Mouse (Mus musculus): ENCODE results near the gene Plxnb2.

Plxnb2 gene

GRCm38 (mm10) chr15:89125351-89125750, 55.2 kb downstream of the Plxnb2 start:
- DNase-seq = no peak

DNA sequence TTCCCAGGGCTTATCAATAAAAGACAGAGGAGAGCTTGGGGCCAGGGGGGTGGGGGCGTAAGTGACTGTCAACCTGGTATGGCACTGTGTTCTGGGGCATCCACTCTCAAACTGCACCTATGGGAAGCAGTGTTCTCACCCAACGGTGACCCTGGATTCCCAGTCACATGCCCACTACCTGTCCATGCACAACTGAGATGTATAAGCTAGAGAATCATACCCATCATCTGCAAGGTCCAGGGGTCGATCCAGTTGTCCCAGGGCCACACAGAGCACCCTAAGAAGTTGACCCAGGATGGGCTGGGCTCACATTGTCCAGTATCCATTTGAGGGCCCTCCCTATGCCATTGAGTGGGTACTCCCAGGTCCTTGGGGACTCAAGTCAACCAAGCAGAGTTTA, 56.3 kb downstream of the Plxnb2 start:
- no peak for DNase-seq

DNA sequence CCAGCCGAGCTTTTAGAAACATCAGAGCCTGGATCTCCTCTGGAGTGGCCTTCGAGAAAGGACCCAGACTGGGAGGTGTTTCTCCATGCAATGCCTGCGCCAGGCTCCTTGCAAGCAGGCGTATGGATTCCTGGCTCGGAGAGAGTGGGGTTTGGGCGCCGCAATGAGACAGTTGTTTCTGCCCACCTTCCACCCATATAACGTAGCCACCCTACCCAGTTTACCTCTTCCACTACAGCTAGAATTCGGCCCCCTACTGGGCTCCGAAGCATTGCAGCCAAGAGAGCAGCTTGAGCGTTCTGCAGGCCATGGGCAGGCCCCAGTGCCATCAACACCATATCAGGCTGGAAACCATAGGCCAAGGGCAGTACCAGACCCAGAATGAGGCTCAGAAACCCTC, 57.0 kb downstream of the Plxnb2 start:
- peak; percentile 74 for DNase-seq

GRCm38 (mm10) chr15:89122649-89123366, 57.8 kb downstream of the Plxnb2 start, which contains the start of gene Tubgcp6:
Tubgcp6 (minus strand) TSS chr15:89123112.
- peak; percentile 96 for DNase-seq

DNA sequence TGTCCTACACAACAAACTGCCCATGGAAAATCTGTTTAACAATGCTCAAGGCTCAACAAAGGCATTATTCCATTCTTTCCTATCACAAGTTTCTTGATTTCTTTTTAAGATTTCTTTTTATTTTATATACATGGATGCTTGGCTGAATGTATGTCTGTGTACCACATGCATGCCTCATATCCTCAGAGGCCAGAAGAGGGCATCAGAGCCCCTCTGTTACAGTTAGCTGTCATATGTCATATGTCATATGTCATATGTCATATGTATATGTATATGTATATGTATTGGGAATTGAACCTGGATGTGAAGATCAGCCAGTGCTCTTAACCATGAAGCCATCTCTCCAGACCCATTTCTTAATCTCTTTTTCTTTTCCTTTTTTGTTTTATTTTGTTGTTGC, 62.6 kb downstream of the Plxnb2 start:
- DNase-seq = no peak

- DNase-seq = peak; percentile 84
Observed at GRCm38 (mm10) chr15:89110147-89110546, 70.4 kb downstream of the Plxnb2 start.

DNA sequence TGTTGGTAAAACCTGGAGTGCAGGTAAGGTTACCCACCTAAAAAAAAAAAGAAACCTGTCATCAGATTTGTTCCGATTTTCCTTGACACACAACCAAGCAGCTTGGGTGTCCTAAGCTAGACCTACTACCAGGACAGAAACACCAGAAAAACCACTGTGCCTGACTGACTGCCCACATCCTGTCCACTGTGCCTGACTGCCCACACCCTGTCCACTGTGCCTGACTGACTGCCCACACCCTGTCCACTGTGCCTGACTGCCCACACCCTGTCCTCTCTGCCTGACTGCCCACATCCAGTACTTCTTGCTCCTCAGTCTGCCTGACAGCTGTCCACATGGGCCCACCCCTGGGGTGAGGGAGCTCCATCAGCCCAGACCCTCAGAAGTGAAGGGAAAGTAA, 73.6 kb downstream of the Plxnb2 start:
- peak; percentile 47 for DNase-seq

DNA sequence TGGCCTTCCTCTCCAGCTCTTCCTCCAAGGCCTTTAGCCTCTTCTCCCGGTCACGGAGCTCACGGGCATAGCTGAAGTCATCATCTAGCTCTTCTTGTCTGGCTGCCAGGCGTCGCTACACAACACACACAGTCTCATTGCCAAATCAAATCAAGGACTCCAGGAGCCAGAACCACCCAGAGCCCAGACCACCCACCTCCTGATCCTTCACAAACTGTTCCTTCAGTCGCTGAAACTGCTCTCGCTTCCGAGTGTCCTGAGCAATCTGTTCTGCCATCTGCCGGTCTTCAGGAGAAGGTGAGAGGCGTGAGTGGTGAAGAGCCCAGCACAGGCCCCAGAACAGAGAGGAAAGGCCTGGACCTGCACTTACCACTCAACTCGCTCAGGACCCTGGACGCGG, 74.5 kb downstream of the Plxnb2 start:
- peak; percentile 92 for DNase-seq
